Mouse (Mus musculus) forebrain, embryonic 11.5 days (tissue): ENCODE results near the gene Hemgn. TPM values are rescaled to one million over a fixed set of nuclear protein-coding genes. Genes with fewer than 3 reads are reported as not detected.

Experiments
- ATAC-seq: fragments of 200-750 bp; cut with Nextera tagmentation; replicated peaks from 2 replicates; pipeline ENCODE4 v1.8.0; 2017; ENCODE audit warnings: moderate TSS enrichment; ENCODE audit not compliant: low FRiP score
- DNase-seq: peaks from one replicate; pipeline ENCODE4 v3.0.0-alpha.2; 2017; ENCODE audit warnings: low spot score
- H3K27ac ChIP-seq: fragments of 300-500 bp; sonication (generic); 2 replicates; pipeline ENCODE4 v1.5.1; 2014; ENCODE audit warnings: low read depth, low read length
- H3K27me3 ChIP-seq: fragments of 300-500 bp; sonication (generic); 2 replicates; pipeline ENCODE4 v1.6.1; 2014; ENCODE audit warnings: mild to moderate bottlenecking, low read length, mixed read lengths; ENCODE audit not compliant: control insufficient read depth, insufficient read depth
- H3K36me3 ChIP-seq: fragments of 300-500 bp; sonication (generic); 2 replicates; pipeline ENCODE4 v1.6.1; 2014; ENCODE audit warnings: mild to moderate bottlenecking, low read length, moderate library complexity, mixed read lengths; ENCODE audit not compliant: control insufficient read depth, insufficient read depth
- H3K4me1 ChIP-seq: fragments of 300-500 bp; sonication (generic); replicated peaks from 2 replicates; pipeline ENCODE4 v1.6.1; 2014; ENCODE audit warnings: low read length, mixed read lengths; ENCODE audit not compliant: control insufficient read depth, insufficient read depth
- H3K4me2 ChIP-seq: fragments of 300-500 bp; sonication (generic); 2 replicates; pipeline ENCODE4 v1.6.1; 2014; ENCODE audit warnings: low read depth, mild to moderate bottlenecking, low read length, moderate library complexity, mixed read lengths; ENCODE audit not compliant: severe bottlenecking
- H3K4me3 ChIP-seq: fragments of 300-500 bp; sonication (generic); 2 replicates; pipeline ENCODE4 v1.5.1; 2014; ENCODE audit warnings: low read depth, low read length
- H3K9ac ChIP-seq: fragments of 300-500 bp; sonication (generic); 2 replicates; pipeline ENCODE4 v1.6.1; 2014; ENCODE audit warnings: low read length
- H3K9me3 ChIP-seq: fragments of 300-500 bp; sonication (generic); 2 replicates; pipeline ENCODE4 v1.6.1; 2016; ENCODE audit warnings: low read length, mixed read lengths; ENCODE audit not compliant: control insufficient read depth
- whole genome bisulfite sequencing: fragments of 180-500 bp; shearing (Covaris S2); extraction: QIAGEN DNeasy Blood & Tissue Kit; methylation state at CpG from one replicate; pipeline ENCODE4 v1.1.7; 2014; 5-methylcytosine and 5-hydroxymethylcytosine counted together
- polyA plus RNA-seq: library from polyadenylated mRNA; unstranded; fragments of >200 nt; fragmentation: Nextera tagmentation; extraction: Ambion mirVana; gene quantifications from 2 replicates; pipeline ENCODE4 v1.2.1, GENCODE M21; 2014

Gene Hemgn
- polyA plus RNA-seq, 1 experiment from 2014 or later, result 21.0 TPM

- Histone ChIP-seq H3K9me3 (no peaks in the 10 kb centered on the region), H3K27me3 (peaks cover 95% of the 10 kb centered on the region), H3K4me3 (no peak overlapping the region), H3K36me3 (no peaks in the 10 kb centered on the region), H3K9ac (no peak overlapping the region), H3K4me1 (0 out of 2 replicates have a peak, but pooled peaks cover 2% of the 10 kb centered on the region), H3K27ac (no peak overlapping the region), H3K4me2 (no peak overlapping the region)
- 14% methylated on average over 3 of the region's 3 CpGs for WGBS
- DNase-seq, result peak; percentile 32
- ATAC-seq, result no peak
Observed at GRCm38 (mm10) chr4:46345773-46346100, 67.6 kb downstream of the Hemgn start.

GRCm38 (mm10) chr4:46345056-46345772 is 68.1 kb downstream of the Hemgn start:
- no peaks in the 10 kb centered on the region for H3K36me3 ChIP-seq
- H3K27me3 ChIP-seq, result peaks cover 95% of the 10 kb centered on the region
- H3K9me3 ChIP-seq, result no peaks in the 10 kb centered on the region
- H3K4me1 ChIP-seq, result 0 out of 2 replicates have a peak, but pooled peaks cover 2% of the 10 kb centered on the region
- no peak overlapping the region for H3K27ac ChIP-seq
- ATAC-seq, result no peak
- WGBS, result 2% methylated on average over 66 of the region's 67 CpGs
- H3K4me3 ChIP-seq, result peak overlapping the region; percentile 26; the same call in 1 of the 2 replicates
- no peak overlapping the region for H3K9ac ChIP-seq
- peak; percentile 60 for DNase-seq
- no peak overlapping the region for H3K4me2 ChIP-seq

- Histone ChIP-seq H3K4me1 (0 out of 2 replicates have a peak, but pooled peaks cover 4% of the 10 kb centered on the region), H3K4me3 (peak overlapping the region; percentile 26), H3K36me3 (no peaks in the 10 kb centered on the region), H3K4me2 (peak overlapping the region; percentile 29), H3K27ac (no peak overlapping the region), H3K9me3 (no peaks in the 10 kb centered on the region), H3K27me3 (peaks cover 95% of the 10 kb centered on the region), H3K9ac (no peak overlapping the region)
- ATAC-seq (peak; percentile 49; the same call in 1 of the 2 replicates), DNase-seq (peak; percentile 73)
- under 1% methylated on average over 51 of the region's 51 CpGs for WGBS
Observed at GRCm38 (mm10) chr4:46344288-46344687, 69.0 kb downstream of the Hemgn start.

Other genes with a start within 250 kb of the Hemgn start
- 27.1 and 27.7 TPM in 2 replicates for gene Xpa, start 217.2 kb downstream of the Hemgn start, polyA plus RNA-seq
- 0.08 TPM in 1 of 2 replicates, not detected in the other for gene Foxe1, start 69.9 kb downstream of the Hemgn start, polyA plus RNA-seq
- 10.9 and 11.6 TPM in 2 replicates for gene Trmo, start 24.1 kb downstream of the Hemgn start, polyA plus RNA-seq
- gene Anp32b, start 37.4 kb upstream of the Hemgn start, polyA plus RNA-seq, result 320 and 324 TPM in 2 replicates
- gene Nans, start 75.7 kb upstream of the Hemgn start, polyA plus RNA-seq, result 63.8 and 70.8 TPM in 2 replicates
- 0.98 and 2.0 TPM in 2 replicates for gene Trim14, start 122.6 kb upstream of the Hemgn start, polyA plus RNA-seq
- 2.5 and 2.8 TPM in 2 replicates for gene Coro2a, start 188.7 kb upstream of the Hemgn start, polyA plus RNA-seq
- 0.57 and 0.84 TPM in 2 replicates for gene Tbc1d2, start 236.7 kb upstream of the Hemgn start, polyA plus RNA-seq